Comparison of ENCODE assay signal across 8 mouse cellular contexts in the genomic region with DNA sequence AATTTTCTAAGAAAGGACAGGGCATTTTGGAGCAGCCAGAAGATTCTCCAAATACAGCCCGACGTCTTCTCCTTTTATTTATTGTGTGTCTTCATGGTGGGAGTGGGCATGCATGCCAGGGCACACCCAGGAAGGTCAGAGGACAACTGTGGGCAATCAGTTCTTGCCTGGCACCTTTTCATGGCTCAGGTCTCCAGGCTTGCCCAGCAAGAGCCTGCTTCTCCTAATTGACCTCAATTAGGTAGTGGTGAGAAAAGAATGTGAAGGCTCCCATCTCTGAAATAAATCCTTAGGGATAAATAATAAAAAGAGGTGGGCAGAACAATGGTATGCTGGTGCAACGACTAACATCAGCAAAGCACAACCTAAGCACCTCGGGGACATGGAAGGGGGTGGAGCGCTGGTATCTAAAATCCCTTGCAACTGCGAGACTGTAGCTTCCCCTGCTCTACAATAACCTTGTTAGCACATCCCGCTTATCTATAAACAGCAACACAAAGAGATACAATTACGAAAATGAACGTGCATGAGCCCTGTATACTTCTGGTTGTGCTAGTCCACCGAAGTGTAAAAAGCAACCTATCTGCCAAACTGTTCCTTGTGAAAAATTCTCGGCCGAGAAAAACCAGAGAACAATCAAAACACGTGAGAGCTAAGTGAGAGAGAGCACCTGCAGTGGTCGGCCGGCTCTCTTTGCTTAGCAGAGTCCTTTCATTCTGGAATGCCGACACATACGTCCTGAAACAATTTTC. TPM values are rescaled to one million over a fixed set of nuclear protein-coding genes. Genes with fewer than 3 reads are reported as not detected.
DNase-seq lines count a peak whose midpoint lies in the region; TF ChIP-seq lines count a peak whose summit lies in the region.

No protein-coding gene starts in this region.

- H3K36me3 ChIP-seq in spleen, adult 2 months (ENCODE audit: control insufficient read depth, insufficient read depth, low read length), result no peaks in the 10 kb centered on the region

- H3K27ac ChIP-seq in spleen, adult 2 months (ENCODE audit: insufficient read depth, low read length), result no peak overlapping the region

- H3K4me1 ChIP-seq in spleen, adult 2 months (ENCODE audit: control insufficient read depth, insufficient read depth, insufficient read length), result peaks cover 6% of the 10 kb centered on the region

- DNase-seq in cerebellum, adult 11-12 months, result peak; percentile 31
- no peak for DNase-seq in cerebellum, adult 8-10 months
- no peak for DNase-seq in spleen, adult 2 months (ENCODE audit: low read depth in 1 of 2, low spot score in 2 of 2)
- DNase-seq in spleen, adult 18-20 months, result no peak
- peak; percentile 40 for DNase-seq in induced T-regulatory cell, adult 2 months (ENCODE audit: low read depth)
- DNase-seq in naive thymus-derived CD4-positive, alpha-beta T cell, adult 2 months (ENCODE audit: low read depth), result peak; percentile 47
- no peak for DNase-seq in left cerebral cortex, postnatal 25 days (ENCODE audit: low spot score in 2 of 2)
- no peak for DNase-seq in spleen, postnatal 36 days (ENCODE audit: low spot score in 2 of 2)

- no peak for TF ChIP-seq CTCF in spleen, adult 2 months (IDR thresholded peaks at IDR 0.05; ENCODE audit: extremely low read depth, insufficient read depth, insufficient read length, insufficient replicate concordance)

- H3K4me3 ChIP-seq in spleen, adult 2 months (ENCODE audit: extremely low read depth, insufficient read depth, insufficient read length), result peak overlapping the region; percentile 68; the same call in 1 of the 2 replicates

- WGBS in spleen, adult 2 months, result 10% methylated on average over 17 of the region's 17 CpGs

- H3K27me3 ChIP-seq in spleen, adult 2 months (ENCODE audit: control insufficient read depth, insufficient read depth, low read length), result peaks cover 14% of the 10 kb centered on the region

- intact Hi-C loops in left cerebral cortex, postnatal 25 days (cut with DNase I), result loop anchor here (5.0 kb wide), 1 partner anchor 56 kb away; no protein-coding TSS in a partner anchor

- TF ChIP-seq POLR2A in spleen, adult 2 months (IDR thresholded peaks at IDR 0.05; ENCODE audit: low read depth, low read length), result no peak

RNA-seq across cellular contexts. Expression of a gene that starts 1.2 kb away (rescaled TPM):
- 5.0 and 5.5 TPM in 2 replicates for polyA plus RNA-seq in spleen, adult 2 months (2012; rRNA removed)
- total RNA-seq in left cerebral cortex, postnatal 25 days (2021), result 10 to 100 TPM; 58.3 to 70.2 TPM

RNA-seq across cellular contexts. Expression of a gene that starts 13.9 kb away (rescaled TPM):
- 3.5 and 5.4 TPM in 2 replicates for polyA plus RNA-seq in spleen, adult 2 months (2012; rRNA removed)
- total RNA-seq in left cerebral cortex, postnatal 25 days (2021), result 1 to 10 TPM; 2.0 to 2.3 TPM

Comparison
In these comparisons a context has a peak if more than half of its experiments do, and no peak if none do; other contexts are left out.
1. DNase-seq: peak in cerebellum, adult 11-12 months (single experiment), induced T-regulatory cell, adult 2 months (single experiment) and naive thymus-derived CD4-positive, alpha-beta T cell, adult 2 months (single experiment); none in cerebellum, adult 8-10 months (single experiment), spleen, adult 2 months (0 of 2), spleen, adult 18-20 months (0 of 2), left cerebral cortex, postnatal 25 days (0 of 2) and spleen, postnatal 36 days (0 of 2).